Mouse (Mus musculus) embryonic facial prominence, embryonic 12.5 days (tissue): Measurements from ENCODE around the gene Tacc2. TPM values are rescaled to one million over a fixed set of nuclear protein-coding genes. Genes with fewer than 3 reads are reported as not detected.

Source experiments
- ATAC-seq: fragments of 200-750 bp; cut with Nextera tagmentation; 2 replicates; pipeline ENCODE4 v1.8.0; 2017; ENCODE audit not compliant: insufficient number of reproducible peaks, insufficient read depth, low FRiP score, low TSS enrichment
- H3K27ac ChIP-seq: fragments of 300-500 bp; sonication (generic); 2 replicates; pipeline ENCODE4 v1.5.1; 2016; ENCODE audit warnings: mild to moderate bottlenecking
- H3K27me3 ChIP-seq: fragments of 300-500 bp; sonication (generic); 2 replicates; pipeline ENCODE4 v1.6.1; 2016; ENCODE audit warnings: mild to moderate bottlenecking, moderate library complexity
- H3K36me3 ChIP-seq: fragments of 300-500 bp; sonication (generic); 2 replicates; pipeline ENCODE4 v1.6.1; 2016; ENCODE audit warnings: mild to moderate bottlenecking
- H3K4me1 ChIP-seq: fragments of 300-500 bp; sonication (generic); 2 replicates; pipeline ENCODE4 v1.6.1; 2016
- H3K4me2 ChIP-seq: fragments of 300-500 bp; sonication (generic); replicated peaks from 2 replicates; pipeline ENCODE4 v1.6.1; 2016; ENCODE audit warnings: mild to moderate bottlenecking, moderate library complexity
- H3K4me3 ChIP-seq: fragments of 300-500 bp; sonication (generic); 2 replicates; pipeline ENCODE4 v1.5.1; 2016; ENCODE audit warnings: mild to moderate bottlenecking
- H3K9ac ChIP-seq: fragments of 300-500 bp; sonication (generic); 2 replicates; pipeline ENCODE4 v1.6.1; 2016; ENCODE audit warnings: mild to moderate bottlenecking, moderate library complexity
- H3K9me3 ChIP-seq: fragments of 300-500 bp; sonication (generic); 2 replicates; pipeline ENCODE4 v1.6.1; 2016; ENCODE audit warnings: mild to moderate bottlenecking, moderate library complexity
- WGBS: fragments of 180-500 bp; shearing (Covaris S2); methylation state at CpG from one replicate; pipeline ENCODE4 v1.1.7; 2016; 5-methylcytosine and 5-hydroxymethylcytosine counted together
- polyA plus RNA-seq: library from polyadenylated mRNA; unstranded; fragments of >200 nt; fragmentation: Nextera tagmentation; extraction: Ambion mirVana; gene quantifications from 2 replicates; pipeline ENCODE4 v1.2.1, GENCODE M21; 2016

Tacc2 gene
- polyA plus RNA-seq, 1 experiment from 2014 or later, result 53.2 TPM

- Histone ChIP-seq H3K9me3 (no peaks in the 10 kb centered on the region), H3K4me2 (no peak overlapping the region), H3K4me1 (peaks cover 39% of the 10 kb centered on the region), H3K9ac (no peak overlapping the region), H3K36me3 (peaks cover 5% of the 10 kb centered on the region; the same call in 1 of the 2 replicates), H3K27ac (no peak overlapping the region), H3K4me3 (no peak overlapping the region), H3K27me3 (no peaks in the 10 kb centered on the region)
- 73% methylated on average over 9 of the region's 9 CpGs for WGBS
- no peak for ATAC-seq
Measured at GRCm38 (mm10) chr7:130673169-130674033, 96.2 kb downstream of the Tacc2 start.

- H3K4me1 ChIP-seq, result peaks cover 28% of the 10 kb centered on the region
- H3K4me3 ChIP-seq, result no peak overlapping the region
- H3K9me3 ChIP-seq, result no peaks in the 10 kb centered on the region
- no peaks in the 10 kb centered on the region for H3K27me3 ChIP-seq
- no peak overlapping the region for H3K9ac ChIP-seq
- no peak overlapping the region for H3K4me2 ChIP-seq
- no peak for ATAC-seq
- H3K36me3 ChIP-seq, result peaks cover 5% of the 10 kb centered on the region; the same call in 1 of the 2 replicates
- WGBS, result 55% methylated on average over 9 of the region's 9 CpGs
- H3K27ac ChIP-seq, result no peak overlapping the region
Measured at GRCm38 (mm10) chr7:130674526-130674925, 97.3 kb downstream of the Tacc2 start.

GRCm38 (mm10) chr7:130676885-130677540 lies 99.8 kb downstream of the Tacc2 start:
- WGBS, result 65% methylated on average over 11 of the region's 11 CpGs

GRCm38 (mm10) chr7:130677541-130678274 lies 100.5 kb downstream of the Tacc2 start:
- Histone ChIP-seq H3K36me3 (peaks cover 5% of the 10 kb centered on the region; the same call in 1 of the 2 replicates), H3K4me2 (no peak overlapping the region), H3K27ac (0 out of 2 replicates have a peak overlapping the region, but pooled peaks have one; percentile 26), H3K4me3 (no peak overlapping the region), H3K9ac (no peak overlapping the region), H3K9me3 (no peaks in the 10 kb centered on the region), H3K27me3 (no peaks in the 10 kb centered on the region), H3K4me1 (peaks cover 10% of the 10 kb centered on the region; the same call in 1 of the 2 replicates)
- WGBS, result 79% methylated on average over 12 of the region's 12 CpGs
- ATAC-seq, result no peak

More at GRCm38 (mm10) chr7:130676885-130677540, 99.8 kb downstream of the Tacc2 start:
- H3K4me3 ChIP-seq, result no peak overlapping the region
- no peak overlapping the region for H3K9ac ChIP-seq
- no peak overlapping the region; the same call in 1 of the 2 replicates for H3K27ac ChIP-seq
- H3K4me1 ChIP-seq, result peaks cover 10% of the 10 kb centered on the region; the same call in 1 of the 2 replicates
- no peaks in the 10 kb centered on the region for H3K27me3 ChIP-seq
- H3K36me3 ChIP-seq, result peaks cover 5% of the 10 kb centered on the region; the same call in 1 of the 2 replicates
- no peak for ATAC-seq
- H3K4me2 ChIP-seq, result no peak overlapping the region
- no peaks in the 10 kb centered on the region for H3K9me3 ChIP-seq

GRCm38 (mm10) chr7:130678414-130678813 lies 101.2 kb downstream of the Tacc2 start:
- 77% methylated on average over 6 of the region's 6 CpGs for WGBS
- no peak for ATAC-seq
- Histone ChIP-seq H3K4me3 (no peak overlapping the region), H3K36me3 (peaks cover 5% of the 10 kb centered on the region; the same call in 1 of the 2 replicates), H3K9me3 (no peaks in the 10 kb centered on the region), H3K9ac (no peak overlapping the region), H3K27me3 (no peaks in the 10 kb centered on the region), H3K4me1 (peaks cover 10% of the 10 kb centered on the region; the same call in 1 of the 2 replicates), H3K27ac (no peak overlapping the region), H3K4me2 (no peak overlapping the region)

GRCm38 (mm10) chr7:130681798-130682197 lies 104.6 kb downstream of the Tacc2 start:
- 75% methylated on average over 4 of the region's 4 CpGs for WGBS
- Histone ChIP-seq H3K4me1 (peaks cover 9% of the 10 kb centered on the region; the same call in 1 of the 2 replicates), H3K4me2 (no peak overlapping the region), H3K36me3 (no peaks in the 10 kb centered on the region), H3K27ac (0 out of 2 replicates have a peak overlapping the region, but pooled peaks have one; percentile 18), H3K27me3 (no peaks in the 10 kb centered on the region), H3K9ac (no peak overlapping the region), H3K9me3 (no peaks in the 10 kb centered on the region), H3K4me3 (no peak overlapping the region)
- no peak for ATAC-seq

- 83% methylated on average over 4 of the region's 4 CpGs for WGBS
Measured at GRCm38 (mm10) chr7:130688601-130689000, 111.4 kb downstream of the Tacc2 start.

GRCm38 (mm10) chr7:130690869-130691268 lies 113.6 kb downstream of the Tacc2 start:
- Histone ChIP-seq H3K27ac (no peak overlapping the region), H3K4me2 (no peak overlapping the region), H3K4me1 (peaks cover 52% of the 10 kb centered on the region), H3K9me3 (no peaks in the 10 kb centered on the region), H3K27me3 (no peaks in the 10 kb centered on the region), H3K36me3 (no peaks in the 10 kb centered on the region), H3K4me3 (no peak overlapping the region), H3K9ac (no peak overlapping the region)
- ATAC-seq, result no peak
- 58% methylated on average over 6 of the region's 6 CpGs for whole genome bisulfite sequencing

More at GRCm38 (mm10) chr7:130688601-130689000, 111.4 kb downstream of the Tacc2 start:
- H3K27ac ChIP-seq, result no peak overlapping the region
- H3K27me3 ChIP-seq, result no peaks in the 10 kb centered on the region
- H3K4me2 ChIP-seq, result no peak overlapping the region
- H3K36me3 ChIP-seq, result no peaks in the 10 kb centered on the region
- no peak overlapping the region for H3K9ac ChIP-seq
- no peaks in the 10 kb centered on the region for H3K9me3 ChIP-seq
- peaks cover 30% of the 10 kb centered on the region for H3K4me1 ChIP-seq
- H3K4me3 ChIP-seq, result no peak overlapping the region
- no peak for ATAC-seq

- Histone ChIP-seq H3K27ac (peak overlapping the region; percentile 99), H3K4me2 (peak overlapping the region; percentile 87), H3K27me3 (no peaks in the 10 kb centered on the region), H3K9me3 (no peaks in the 10 kb centered on the region), H3K4me1 (peaks cover 63% of the 10 kb centered on the region), H3K4me3 (peak overlapping the region; percentile 79), H3K36me3 (no peaks in the 10 kb centered on the region), H3K9ac (peak overlapping the region; percentile 89; the same call in 1 of the 2 replicates)
- ATAC-seq, result no peak
- 28% methylated on average over 2 of the region's 2 CpGs for whole genome bisulfite sequencing
Measured at GRCm38 (mm10) chr7:130691931-130692330, 114.7 kb downstream of the Tacc2 start.

GRCm38 (mm10) chr7:130692392-130692942 lies 115.2 kb downstream of the Tacc2 start:
- under 1% methylated on average over 39 of the region's 39 CpGs for WGBS
- H3K27ac ChIP-seq, result peak overlapping the region; percentile 99
- H3K4me3 ChIP-seq, result peak overlapping the region; percentile 79
- H3K9me3 ChIP-seq, result no peaks in the 10 kb centered on the region
- H3K36me3 ChIP-seq, result no peaks in the 10 kb centered on the region
- peak; percentile 85 for ATAC-seq
- H3K4me1 ChIP-seq, result peaks cover 59% of the 10 kb centered on the region
- no peaks in the 10 kb centered on the region for H3K27me3 ChIP-seq
- H3K9ac ChIP-seq, result peak overlapping the region; percentile 89
- H3K4me2 ChIP-seq, result peak overlapping the region; percentile 87
